Mouse (Mus musculus) gastrocnemius, postnatal 25 days (tissue): ENCODE measurements around the gene Fam71e1. TPM values are rescaled to one million over a fixed set of nuclear protein-coding genes. Genes with fewer than 3 reads are reported as not detected.

Source experiments
- DNase-seq: peaks from one replicate; pipeline ENCODE4 v3.0.0; 2022
- total RNA-seq, 2 experiments: library from RNA; stranded (reverse); gene quantifications; 1 replicate in 1 of 2; 2 replicates in 1 of 2; pipeline ENCODE4 v1.2.3; 2021

Fam71e1 gene
- total RNA-seq, 2 experiments from 2014 or later = 2.5 to 2.9 TPM

GRCm38 (mm10) chr7:44470696-44471612 lies 25.4 kb upstream of the Fam71e1 start:
- DNase-seq = no peak

- peak; percentile 70 for DNase-seq
Observed at GRCm38 (mm10) chr7:44471880-44472557, 24.4 kb upstream of the Fam71e1 start.

DNA sequence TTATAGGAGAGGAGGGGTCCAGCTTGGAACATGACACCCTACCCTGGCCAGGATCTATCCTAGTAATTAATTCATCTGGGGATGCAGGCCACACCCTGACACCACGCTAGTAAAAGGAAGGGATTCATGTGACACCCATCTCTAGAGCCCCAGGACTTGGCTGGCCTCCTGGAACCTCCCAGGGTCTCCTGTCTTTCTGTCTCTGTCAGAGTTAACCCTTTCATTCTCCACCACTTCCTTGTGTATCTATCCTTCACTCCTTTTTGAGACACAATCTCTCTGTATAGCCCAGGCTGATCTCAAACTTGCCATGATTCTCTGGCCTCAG lies 23.9 kb upstream of the Fam71e1 start:
- DNase-seq = no peak

DNA sequence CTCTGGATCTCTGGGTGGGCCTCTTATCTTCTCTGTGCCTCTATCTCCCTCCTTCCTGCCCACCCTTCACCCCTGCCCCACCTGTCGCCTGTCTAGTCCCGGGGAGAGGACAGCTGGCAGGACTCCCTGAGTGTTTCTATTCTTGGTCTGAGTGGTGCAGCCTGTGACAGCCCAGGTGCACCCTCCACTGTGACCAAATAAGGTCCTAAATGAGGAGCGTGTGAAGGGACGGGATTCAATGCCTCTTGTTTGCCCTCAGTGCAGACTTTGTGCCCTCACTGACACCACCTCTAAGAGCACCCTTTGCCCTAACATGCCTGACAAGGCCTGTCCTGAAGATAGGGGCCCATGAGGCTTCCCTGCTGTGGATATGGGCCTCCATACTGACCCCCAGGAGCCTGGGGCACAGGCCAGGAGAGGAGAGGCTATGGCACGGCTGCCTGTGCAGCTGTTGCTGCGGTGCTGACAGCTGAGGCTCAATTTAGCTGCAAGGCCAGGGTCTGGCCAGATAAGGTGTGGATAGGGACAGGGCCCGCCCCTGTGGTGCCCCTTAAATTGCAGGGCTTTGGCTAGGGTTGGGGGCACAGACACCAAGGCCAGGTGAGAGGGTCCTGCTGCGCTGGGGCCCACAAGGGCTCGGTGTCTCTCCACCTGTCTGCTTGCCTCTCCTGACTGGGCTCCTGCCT lies 23.3 kb upstream of the Fam71e1 start:
- peak; percentile 83 for DNase-seq

- peak; percentile 78 for DNase-seq
Observed at GRCm38 (mm10) chr7:44474419-44474818, 22.0 kb upstream of the Fam71e1 start.

DNA sequence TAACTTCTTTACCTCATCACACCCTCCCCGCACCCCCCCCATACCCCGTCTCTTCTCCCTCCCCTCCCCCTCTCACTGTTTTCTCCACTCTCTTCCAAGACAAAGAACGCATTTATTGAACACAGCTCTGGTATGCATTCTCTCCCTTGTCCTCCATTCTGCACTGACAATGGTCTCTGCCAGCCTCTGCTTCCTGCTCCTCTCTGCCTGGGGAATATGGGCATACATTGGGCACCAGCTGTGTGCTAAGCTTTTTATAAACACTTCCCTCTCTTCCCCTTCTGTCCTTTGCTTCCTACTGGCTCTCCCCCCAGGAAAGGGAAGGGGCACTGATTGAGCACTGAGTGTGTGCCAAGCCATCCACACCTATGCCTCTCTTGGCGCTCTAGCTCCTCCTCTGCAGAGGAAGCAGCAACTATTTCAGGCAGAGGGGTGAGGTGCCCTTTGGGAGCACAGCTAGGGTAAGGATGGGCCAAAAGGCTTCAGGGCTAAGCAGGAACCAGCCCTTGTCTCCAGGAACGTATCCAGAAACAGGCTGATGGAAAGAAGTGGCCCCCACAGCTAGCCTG lies 21.3 kb upstream of the Fam71e1 start:
- DNase-seq = no peak

GRCm38 (mm10) chr7:44482836-44483435 lies 13.4 kb upstream of the Fam71e1 start:
- DNase-seq = no peak

DNA sequence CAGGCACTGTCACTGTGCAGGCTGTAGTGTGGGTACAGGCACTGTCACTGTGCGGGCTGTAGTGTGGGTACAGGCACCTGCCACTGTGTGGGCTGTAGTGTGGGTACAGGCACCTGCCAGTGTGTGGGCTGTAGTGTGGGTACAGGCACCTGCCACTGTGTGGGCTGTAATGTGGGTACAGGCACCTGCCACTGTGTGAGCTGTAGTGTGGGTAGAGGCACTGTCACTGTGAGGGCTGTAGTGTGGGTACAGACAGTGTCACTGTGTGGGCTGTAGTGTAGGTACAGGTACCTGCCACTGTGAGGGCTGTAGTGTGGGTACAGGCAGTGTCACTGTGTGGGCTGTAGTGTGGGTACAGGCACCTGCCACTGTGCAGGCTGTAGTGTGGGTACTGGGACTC lies 12.3 kb upstream of the Fam71e1 start:
- no peak for DNase-seq

- peak; percentile 20 for DNase-seq
Observed at GRCm38 (mm10) chr7:44484841-44485571, 11.4 kb upstream of the Fam71e1 start.

DNA sequence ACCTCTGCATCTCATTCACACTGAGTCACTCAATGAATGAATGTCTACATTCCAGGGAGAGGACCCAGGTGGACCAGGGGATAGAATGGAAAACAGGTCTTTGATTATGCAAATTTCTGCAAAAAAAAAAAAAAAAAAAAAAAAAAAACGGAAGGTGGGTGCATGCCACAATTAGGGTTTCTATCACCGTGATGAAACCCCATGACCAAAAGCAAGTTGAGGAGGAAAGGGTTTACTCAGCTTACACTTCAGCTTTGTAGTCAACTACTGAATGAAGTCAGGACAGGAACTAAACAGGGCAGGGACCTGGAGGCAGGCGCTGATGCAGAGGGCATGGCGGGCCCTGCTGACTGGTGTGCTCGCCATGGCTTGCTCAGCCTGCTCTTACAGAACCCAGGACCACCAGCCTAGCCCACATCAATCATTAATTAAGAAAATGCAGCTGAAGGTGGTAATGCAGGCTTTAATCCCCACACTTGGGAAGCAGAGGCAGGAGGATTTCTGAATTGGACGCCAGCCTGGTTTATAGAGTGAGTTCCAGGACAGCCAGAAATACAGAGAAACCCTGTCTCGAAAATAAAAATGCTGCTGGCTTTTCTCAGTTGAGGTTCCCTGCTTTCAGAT lies 10.7 kb upstream of the Fam71e1 start:
- no peak for DNase-seq

DNA sequence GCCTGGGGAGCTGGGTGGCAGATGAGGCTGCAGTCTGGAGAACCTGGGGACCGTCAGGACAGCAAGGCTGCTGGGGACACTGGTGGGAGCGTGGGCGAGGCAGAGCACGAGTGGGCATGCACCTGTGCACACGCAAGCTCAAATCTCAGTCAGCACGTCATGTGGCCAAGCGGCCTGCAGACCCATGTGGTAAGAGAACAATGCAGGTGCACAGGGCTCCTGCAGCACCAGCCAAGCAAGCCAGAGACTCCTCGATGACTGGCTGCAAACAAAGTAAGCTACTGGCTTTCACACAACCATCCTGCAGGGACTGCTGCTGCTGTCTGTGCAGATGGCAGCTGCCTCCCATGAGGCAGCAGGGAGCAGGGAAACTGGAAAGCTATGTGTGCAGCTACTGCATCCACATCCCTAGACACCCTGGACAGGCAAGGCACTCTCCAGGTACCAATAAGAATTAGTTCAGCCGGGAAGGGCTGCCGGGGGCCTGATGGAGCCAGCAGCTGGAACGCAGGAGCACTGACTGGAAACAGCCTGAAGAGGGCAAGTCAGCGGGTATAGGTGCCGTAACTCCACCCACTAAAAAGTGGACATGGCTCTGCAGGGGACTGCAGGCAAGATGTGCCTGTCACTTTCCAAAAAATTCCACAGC lies 9.3 kb upstream of the Fam71e1 start:
- no peak for DNase-seq

DNA sequence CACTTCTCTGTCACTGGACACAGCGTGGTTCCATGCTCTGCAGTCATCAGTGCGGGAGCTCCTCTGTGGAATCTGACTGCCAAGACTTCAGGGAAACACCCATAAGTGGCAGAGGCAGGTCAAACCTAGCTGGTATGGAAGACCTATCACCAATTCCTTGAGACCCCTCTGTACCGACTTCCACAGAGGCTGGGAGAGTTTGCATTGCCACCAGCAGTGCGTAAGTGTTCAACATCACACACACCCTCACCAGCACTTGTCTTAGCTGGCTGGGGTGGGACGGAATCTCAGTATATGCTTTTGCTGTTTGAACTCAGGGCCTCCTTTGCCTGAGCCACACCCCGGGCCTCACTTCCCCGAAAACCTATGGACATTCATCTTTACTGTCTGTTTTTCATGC lies 8.4 kb upstream of the Fam71e1 start:
- DNase-seq = no peak

DNA sequence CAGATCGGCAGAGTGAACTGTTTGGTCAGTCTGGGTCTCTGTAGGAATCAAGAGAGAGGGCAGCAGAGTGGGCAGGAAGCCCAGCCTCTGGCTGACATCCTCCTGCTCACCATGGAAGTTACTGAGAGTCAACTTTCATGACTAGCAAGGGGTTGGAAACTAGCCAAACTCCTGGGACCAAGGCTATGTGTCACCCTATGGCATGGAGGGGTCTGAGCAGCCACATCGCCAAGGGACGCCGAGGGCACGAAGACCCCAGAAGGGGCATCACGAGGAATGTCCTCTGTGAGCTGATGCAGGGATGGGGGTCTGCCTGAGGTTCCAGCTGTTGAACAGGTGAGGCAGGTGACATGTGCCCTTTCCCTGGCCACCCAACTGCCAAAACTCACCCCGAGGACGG lies 7.8 kb upstream of the Fam71e1 start:
- DNase-seq = no peak

DNA sequence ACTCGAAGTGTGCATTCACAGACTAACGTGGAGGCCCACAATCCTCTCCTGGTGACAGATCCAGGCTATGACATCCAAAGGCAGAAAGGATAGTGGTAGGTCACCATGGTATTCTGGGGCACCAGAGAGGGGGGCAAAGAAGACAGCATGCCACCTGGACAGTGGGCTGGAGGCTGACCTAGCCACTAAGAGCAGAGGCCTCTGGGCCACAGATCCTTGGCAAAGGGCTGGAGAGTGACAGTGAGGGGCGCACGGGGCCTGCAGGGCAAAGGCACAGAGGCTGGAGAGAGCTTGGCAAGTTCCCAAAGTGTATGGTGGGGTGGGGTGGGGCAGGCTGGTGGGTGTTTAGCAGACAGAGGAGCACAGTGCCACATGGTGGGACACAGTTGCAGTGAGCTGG lies 6.1 kb upstream of the Fam71e1 start:
- no peak for DNase-seq

- DNase-seq = no peak
Observed at GRCm38 (mm10) chr7:44491391-44491790, 5.0 kb upstream of the Fam71e1 start.

DNA sequence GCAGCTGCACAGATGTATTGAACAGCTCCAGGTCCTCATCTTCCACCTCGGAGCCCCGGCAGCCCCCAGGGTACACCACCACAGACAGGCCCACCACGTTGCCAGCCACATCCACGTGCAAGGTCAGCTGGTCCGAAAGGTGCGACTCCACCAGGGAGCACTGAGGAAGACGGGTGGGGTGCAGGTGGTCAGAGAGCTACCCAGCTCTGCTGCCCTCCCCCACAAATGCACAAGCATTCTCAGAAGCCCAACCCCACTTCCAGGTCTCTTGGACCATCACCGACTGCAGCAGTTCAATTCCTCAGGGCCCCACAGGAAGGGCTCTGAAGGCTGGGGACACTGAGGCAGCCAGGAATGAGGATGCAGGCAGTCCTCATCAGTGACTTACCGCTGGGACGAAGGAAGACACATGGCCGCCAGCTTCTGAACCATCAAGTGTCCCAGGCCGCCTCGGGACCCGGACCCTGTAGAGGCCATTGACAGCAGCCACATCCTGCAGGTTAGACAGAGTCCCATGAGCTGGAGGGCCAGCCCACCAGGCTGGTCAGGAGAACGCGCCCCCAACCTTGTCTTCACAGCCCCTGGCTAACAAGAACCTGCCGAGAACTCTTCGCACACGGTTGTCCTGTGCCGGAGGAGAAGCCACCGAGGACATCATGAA lies 4.1 kb upstream of the Fam71e1 start:
- no peak for DNase-seq

- no peak for DNase-seq
Observed at GRCm38 (mm10) chr7:44494681-44495080, 1.7 kb upstream of the Fam71e1 start.

DNA sequence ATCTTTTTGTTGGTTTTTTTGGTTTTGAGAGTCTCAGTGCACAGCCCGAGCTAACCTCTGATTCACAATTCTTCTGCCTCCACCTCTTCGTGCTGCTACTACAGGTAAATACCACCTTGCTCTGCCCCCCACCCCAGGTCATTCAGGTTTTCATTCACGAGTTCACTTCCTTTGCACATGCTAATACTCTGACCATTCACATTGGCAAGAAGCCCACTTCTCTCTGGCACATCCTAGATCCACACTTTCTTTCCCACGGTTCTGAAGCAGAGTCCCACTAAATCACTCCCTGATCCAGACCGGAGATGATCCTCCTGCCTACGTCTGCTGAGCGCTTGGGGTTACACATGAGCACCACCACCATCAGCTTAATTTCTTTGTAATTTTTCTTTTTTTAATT lies 1.3 kb upstream of the Fam71e1 start:
- no peak for DNase-seq

DNA sequence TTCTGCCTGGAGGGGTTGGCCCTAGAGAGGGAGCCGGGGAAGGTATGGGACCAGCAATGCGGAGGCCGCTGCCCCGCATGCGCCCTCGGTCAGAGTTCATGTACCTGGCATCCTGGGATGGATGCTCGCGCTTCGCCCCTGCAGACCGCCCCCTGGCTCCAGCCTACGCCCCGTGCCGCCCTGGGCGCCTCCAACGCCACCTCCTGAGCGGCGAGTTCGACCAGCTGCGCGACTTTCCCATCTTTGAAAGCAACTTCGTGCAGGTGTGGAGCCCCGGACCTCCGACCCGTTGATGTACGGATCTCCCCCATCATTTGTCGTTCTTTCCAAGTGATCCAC lies 359 bp downstream of the Fam71e1 start:
- DNase-seq = no peak

DNA sequence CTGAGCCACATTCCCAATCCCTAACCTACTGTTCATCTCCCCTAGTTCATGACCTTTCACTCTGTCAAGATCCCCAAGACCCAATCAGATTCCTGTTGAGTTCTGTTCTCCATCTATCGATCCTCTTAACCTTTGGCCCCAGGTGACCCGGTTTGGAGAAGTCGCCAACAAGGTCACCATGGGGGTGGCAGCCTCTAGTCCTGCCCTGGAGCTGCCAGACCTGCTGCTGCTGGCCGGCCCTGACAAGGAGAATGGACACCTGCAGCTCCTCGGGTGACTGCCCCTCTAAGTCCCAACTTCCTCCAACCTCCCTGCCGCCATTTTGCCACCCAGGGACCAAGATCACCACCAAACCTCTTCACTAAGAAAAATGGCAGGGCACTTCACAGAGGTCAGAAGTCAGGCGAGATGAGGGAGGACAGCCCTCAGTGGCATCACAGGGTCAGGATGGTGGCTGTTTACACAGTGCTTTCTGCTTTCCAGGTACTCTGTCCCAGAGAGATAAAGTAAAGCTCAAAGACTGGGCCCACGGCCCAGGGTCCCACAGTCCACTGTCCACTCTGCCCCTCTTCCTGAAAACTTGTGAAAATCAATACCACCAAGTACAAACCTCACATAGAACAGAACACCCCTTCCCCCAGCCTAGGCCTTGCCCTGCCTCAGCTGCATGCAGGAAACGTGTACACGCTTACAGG lies 1.1 kb downstream of the Fam71e1 start:
- no peak for DNase-seq
